Mouse (Mus musculus) thymus, adult 2 months (tissue): ENCODE measurements around the gene Myh9.

Experiments
- CTCF ChIP-seq: fragments of 200-500 bp; IDR thresholded peaks from 2 replicates; pipeline ENCODE4 v1.5.1; 2012; ENCODE audit warnings: mild to moderate bottlenecking, control low read depth, low read length, moderate library complexity, borderline replicate concordance; ENCODE audit not compliant: control insufficient read depth, poor library complexity, insufficient read depth; ENCODE audit errors: extremely low read depth
- POLR2A ChIP-seq: fragments of 200-500 bp; IDR thresholded peaks from 2 replicates; pipeline ENCODE4 v1.6.1; 2012; ENCODE audit warnings: mild to moderate bottlenecking, low read length, control low read depth, moderate library complexity; ENCODE audit not compliant: control insufficient read depth, poor library complexity, insufficient read depth; ENCODE audit errors: extremely low read depth

DNA sequence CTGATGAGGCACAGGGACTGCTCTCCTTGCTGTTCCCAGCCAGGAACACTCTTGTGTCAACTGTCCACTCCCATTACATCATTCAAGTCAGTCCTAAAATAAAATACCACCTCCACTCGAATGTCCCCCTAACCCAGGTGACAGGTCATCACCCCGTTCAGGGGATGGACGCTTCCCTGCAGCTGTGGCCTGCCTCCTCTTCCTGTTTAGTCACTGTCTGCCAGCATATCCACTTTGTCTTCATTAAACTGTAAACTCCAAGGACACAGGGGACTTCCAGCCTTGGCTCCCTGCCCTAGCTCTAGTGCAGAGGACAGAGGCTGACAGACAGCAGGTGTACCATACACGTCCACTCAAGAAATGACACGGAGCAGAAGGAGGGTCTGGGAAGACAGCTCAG lies 14.6 kb upstream of the Myh9 start:
- TF ChIP-seq CTCF (no peak), POLR2A (no peak)
